Mouse (Mus musculus) thymus, postnatal 10 days (tissue): Measurements from ENCODE around the gene Klc1.
A peak's percentile ranks its signal among the peaks of the same experiment; 100 is the strongest.

Experiments
- DNase-seq, 2 experiments: peaks; one replicate each; pipeline ENCODE4 v3.0.0; 2021; ENCODE audit warnings: low spot score in 2 of 2

Klc1 gene

DNA sequence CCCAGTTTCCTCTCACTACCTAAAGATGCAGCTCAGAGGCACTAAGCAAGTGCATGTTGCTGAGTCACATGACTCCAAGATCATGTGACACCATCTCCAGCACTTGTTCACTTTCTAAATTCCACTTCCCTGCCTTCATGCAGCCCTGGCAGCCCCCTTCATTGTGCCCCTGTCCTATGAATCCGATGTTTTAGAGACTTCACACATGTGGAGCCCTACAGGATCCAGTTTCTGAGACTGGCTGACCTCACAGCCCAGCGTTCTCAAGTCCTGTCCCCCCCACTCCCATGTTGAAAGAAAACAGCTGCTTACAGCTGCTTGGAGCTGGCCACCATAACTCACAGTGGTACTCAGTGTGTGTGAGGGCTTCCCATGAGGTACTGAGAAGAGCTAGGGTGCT is 15.2 kb upstream of the Klc1 start:
- no peak for DNase-seq

GRCm38 (mm10) chr12:111743981-111744423 is 14.6 kb upstream of the Klc1 start:
- DNase-seq, result no peak

DNA sequence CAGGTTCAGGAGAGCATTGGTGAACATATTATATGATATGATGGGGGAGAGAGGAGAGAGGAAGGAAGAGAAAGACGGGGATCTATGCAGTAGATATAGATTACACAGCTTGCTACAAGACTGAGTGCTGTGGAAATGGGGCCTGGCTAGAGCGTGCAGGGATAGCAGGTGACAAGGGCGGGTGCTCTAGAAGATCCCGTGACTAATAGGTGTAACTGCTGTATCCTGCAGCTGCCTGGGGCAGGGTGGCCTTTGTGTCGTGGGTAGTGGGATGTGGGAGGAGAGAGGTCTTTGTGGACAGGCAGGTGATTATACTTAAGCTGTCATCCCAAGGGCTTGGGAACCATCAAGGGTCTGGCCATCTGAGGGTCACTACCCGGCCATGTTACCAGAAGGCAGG is 13.4 kb upstream of the Klc1 start:
- DNase-seq, result no peak

DNA sequence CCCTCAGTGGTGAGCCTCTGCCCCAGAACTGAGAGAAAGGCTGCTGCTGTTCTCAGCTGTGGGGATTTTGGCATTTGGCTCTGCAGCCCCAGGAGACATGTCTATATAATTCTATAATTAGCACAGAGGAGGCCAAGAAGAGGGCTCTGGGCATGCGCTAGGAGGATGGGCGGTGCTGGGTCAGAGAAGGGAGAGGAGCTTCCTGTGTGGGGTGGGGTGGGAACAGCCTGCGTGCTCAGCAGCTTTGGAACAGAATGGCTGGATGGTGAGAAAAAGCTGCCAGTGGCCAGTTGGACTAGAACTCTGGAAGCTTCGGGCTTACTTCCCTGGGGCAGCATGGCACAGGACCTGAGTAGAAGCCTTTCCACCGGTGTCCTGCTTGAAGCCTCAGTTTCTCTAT is 12.6 kb upstream of the Klc1 start:
- DNase-seq, result peak; percentile 36 to 43

- no peak for DNase-seq
These were observed 11.2 kb upstream of the Klc1 start for GRCm38 (mm10) chr12:111747421-111747820.

- DNase-seq, result no peak
These were observed 7.9 kb upstream of the Klc1 start for GRCm38 (mm10) chr12:111750739-111751138.

- no peak for DNase-seq
These were observed 6.2 kb upstream of the Klc1 start for GRCm38 (mm10) chr12:111752491-111752890.

DNA sequence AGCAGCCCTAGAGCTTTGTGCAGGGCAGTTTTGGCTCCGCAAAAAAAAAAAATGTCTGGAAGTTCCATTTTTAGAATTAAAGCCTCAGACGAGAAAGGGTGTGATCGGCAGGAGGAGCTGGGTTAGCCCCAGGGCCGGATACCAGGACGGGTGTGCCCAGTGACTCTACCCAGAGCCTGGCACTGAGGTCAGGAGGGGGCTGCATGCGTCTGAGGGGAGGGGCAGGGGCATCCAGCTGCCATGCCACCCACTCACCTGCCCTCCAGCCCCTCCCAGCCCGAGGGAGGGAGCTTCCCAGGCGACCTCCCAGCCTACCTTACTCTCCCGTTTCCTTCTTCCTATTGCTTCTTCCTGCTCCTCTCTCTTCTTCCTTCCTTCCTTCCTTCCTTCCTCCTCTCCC is 5.3 kb upstream of the Klc1 start:
- no peak for DNase-seq

DNA sequence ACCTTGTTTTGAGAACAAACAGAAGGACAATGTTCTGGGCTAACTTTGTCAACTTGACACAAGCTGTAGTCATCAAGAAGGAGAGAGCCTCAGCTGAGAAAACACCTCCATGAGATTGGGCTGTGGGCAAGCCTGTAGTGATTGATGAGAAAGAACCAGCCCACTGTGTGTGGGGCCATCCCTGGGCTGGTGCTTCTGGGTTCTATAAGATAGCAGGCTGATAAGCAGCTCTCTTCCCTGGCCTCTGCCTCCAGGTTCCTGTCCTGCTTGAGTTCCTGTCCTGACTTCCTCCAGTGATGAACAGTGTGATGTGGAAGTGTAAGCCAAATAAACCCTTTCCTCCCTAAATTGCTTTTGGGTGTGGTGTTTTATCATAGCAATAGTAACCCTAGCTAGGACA is 3.9 kb upstream of the Klc1 start:
- no peak for DNase-seq

- no peak for DNase-seq
These were observed 3.4 kb upstream of the Klc1 start for GRCm38 (mm10) chr12:111755231-111755630.

- DNase-seq, result no peak
These were observed 2.5 kb upstream of the Klc1 start for GRCm38 (mm10) chr12:111756082-111756697.

- no peak for DNase-seq
These were observed 2.0 kb upstream of the Klc1 start for GRCm38 (mm10) chr12:111756698-111757082.

DNA sequence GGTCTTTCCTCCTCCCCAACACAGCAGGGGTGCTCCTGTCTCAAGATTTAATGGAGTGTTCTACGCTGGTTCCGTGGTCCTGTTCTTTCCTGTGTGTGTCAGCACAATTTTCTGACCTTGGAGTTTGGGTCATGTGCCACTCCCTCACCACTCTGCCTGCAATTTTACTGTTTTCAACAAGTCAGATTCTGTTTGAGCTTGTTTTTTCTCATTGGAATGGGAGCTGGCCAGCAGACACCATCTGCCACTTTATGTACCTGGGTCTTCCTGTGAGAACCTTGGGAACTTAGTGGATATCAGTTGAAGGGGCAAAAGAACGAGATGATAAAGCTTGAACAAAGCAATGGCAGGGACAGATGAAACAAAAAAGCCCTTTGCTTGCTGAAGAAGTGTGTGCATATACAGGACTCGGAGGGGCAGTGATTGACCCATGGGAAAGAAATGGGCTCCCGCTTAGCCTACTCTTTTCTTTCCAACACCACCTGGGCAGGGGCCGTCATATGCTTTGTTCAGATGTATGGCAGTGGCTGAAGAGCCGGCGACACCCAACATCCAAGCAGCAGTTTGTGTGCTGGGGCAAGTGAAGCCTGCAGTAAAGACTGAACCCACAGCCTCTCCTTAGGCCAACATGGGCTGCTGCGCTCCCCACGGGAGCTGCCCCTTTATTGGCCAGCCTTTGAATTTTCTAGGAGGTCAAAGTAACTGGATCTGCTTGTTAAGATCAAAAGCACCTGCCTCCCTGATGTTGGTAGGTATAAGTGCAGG is 906 bp upstream of the Klc1 start:
- no peak for DNase-seq

GRCm38 (mm10) chr12:111759176-111760061 is 770 bp downstream of the Klc1 start:
- peak; percentile 22 to 46 for DNase-seq

DNA sequence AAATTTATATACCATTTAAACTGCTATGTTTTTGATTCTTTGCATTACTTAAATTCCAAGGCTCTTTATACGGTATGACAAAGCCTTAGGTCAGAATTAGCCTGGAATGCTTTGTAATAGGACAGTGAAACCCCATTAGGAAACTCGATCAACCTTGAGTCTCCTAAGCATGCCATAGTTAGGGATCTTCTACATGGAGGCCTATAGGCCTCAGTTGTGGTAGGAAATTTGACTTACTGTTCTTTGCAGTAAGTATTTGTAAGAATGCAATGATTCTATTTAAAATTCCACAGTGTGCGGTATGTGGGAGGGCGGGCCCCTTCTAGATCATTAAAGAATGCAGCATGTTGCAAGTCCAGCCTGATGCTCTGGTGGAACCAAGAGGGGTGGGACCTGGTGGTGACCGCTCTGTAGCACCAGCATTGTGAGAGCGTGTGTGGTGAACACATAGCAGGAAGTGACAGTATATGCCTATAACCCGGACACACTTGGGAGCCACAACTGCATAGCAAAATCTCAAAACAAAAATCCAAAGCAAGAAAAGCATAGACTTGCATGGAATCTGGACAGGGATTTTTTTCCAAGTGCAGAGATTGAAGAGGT is 1.8 kb downstream of the Klc1 start:
- no peak for DNase-seq

DNA sequence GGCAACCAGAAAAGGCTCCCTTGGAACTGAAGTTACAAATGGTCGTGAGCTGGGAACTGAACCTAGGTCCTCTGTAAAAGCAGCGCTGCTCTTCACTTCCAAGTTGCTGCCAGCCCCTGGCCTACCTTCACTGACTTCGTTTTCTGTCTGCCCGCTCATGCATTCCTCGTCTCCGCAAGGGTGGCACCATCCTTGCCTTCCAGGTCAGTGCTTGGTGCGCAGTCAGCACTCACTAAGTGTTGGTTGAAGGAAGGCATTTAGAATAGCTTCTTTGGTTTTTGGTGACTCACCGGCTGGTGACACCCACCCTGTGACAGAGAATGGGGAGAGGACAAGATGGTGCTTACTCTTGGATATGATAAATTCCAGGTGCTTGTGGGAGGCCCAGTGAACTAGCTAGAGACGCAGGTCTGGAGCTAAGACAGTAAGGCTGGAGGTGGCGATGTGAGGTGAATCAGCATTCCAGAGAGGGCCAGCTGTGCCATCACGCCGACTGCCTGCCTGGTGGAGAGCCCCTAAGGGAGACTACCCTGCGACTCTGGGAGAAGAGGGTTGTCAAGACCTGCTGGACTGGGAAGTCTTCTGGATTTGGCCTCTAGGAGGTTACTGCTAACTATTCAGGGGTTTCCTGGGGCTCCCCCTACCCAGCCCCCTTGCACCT is 4.1 kb downstream of the Klc1 start:
- no peak for DNase-seq

DNA sequence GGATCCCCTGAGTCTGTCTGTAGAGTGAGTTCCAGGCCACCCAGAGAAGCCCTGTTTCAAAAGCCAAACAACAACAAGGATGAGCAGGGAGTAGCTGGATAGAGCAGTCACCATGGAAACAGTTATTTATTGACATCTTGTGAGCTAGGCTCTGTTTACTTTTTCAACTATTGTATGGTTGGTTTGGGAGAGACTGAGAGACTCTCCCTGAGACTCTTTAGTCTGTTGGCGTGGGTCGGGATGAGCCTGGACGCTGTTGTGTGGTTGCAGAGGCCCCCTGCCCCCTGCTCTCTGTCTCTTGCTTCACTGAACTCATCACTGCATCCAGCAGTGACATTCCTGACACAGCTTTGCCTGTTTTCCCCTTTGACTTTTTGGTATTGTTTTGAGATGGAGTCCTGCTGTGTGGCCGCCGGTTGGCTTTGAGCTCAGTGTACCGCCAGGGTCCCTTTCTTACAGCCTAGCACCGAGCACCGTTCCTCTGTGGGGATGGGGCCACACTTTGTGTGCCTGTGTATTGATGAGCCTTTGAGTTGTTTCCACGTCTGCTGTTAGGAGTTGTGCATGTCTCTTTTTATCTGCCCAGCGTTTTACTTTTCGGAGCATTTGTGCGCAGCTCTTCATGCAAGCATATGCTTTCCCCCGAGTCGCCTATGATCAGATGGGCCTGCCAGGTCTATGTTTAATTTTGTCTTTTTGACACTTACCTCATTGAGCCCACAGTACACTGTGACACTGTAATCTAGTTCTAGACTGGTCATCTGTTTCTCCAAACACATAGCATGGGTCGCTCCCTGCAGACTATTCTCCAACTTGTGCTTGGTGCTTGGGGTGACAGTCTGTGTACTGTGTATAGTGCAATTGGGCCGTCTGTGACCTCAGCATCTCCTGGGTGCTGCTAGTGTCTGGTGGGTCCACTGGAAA is 7.9 kb downstream of the Klc1 start:
- DNase-seq, result no peak

GRCm38 (mm10) chr12:111768322-111768928 is 9.8 kb downstream of the Klc1 start:
- DNase-seq, result no peak

- peak; percentile 11 to 20 for DNase-seq
These were observed 10.7 kb downstream of the Klc1 start for GRCm38 (mm10) chr12:111769306-111769705.
